Mouse (Mus musculus) cerebellum, postnatal 10 days (tissue): ENCODE data around the gene Marc2.

Source experiments
- DNase-seq, 2 experiments: peaks; one replicate each; pipeline ENCODE4 v3.0.0; 2021; ENCODE audit warnings: mixed read lengths in 2 of 2

Marc2 gene

DNA sequence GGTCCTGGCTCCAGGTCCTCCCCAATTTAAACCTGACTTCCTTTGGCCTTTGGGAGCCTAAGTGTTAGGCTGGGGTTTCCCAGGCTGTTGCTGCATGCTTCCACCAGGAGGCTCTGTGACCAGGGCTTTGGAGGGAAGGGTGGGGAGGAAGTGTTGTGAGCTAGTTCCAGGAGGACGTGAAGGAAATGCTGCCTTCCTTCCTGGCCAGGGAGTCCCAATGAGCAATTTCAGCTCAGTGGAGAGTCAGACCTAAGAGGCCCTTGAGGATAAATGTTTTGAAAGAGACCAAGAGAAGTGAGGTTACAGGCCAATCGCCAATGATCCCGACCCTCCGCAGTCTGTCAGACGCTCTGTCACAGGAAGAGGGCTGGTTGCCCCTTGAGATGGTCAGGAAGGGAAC is 7.1 kb upstream of the Marc2 start:
- peak; percentile 84 to 85 for DNase-seq

- peak; percentile 88 for DNase-seq
Observed at GRCm38 (mm10) chr1:184851741-184852618, 5.7 kb upstream of the Marc2 start.

GRCm38 (mm10) chr1:184851166-184851565 is 4.9 kb upstream of the Marc2 start:
- DNase-seq: no peak

GRCm38 (mm10) chr1:184846973-184847372 is 722 bp upstream of the Marc2 start:
- no peak for DNase-seq

DNA sequence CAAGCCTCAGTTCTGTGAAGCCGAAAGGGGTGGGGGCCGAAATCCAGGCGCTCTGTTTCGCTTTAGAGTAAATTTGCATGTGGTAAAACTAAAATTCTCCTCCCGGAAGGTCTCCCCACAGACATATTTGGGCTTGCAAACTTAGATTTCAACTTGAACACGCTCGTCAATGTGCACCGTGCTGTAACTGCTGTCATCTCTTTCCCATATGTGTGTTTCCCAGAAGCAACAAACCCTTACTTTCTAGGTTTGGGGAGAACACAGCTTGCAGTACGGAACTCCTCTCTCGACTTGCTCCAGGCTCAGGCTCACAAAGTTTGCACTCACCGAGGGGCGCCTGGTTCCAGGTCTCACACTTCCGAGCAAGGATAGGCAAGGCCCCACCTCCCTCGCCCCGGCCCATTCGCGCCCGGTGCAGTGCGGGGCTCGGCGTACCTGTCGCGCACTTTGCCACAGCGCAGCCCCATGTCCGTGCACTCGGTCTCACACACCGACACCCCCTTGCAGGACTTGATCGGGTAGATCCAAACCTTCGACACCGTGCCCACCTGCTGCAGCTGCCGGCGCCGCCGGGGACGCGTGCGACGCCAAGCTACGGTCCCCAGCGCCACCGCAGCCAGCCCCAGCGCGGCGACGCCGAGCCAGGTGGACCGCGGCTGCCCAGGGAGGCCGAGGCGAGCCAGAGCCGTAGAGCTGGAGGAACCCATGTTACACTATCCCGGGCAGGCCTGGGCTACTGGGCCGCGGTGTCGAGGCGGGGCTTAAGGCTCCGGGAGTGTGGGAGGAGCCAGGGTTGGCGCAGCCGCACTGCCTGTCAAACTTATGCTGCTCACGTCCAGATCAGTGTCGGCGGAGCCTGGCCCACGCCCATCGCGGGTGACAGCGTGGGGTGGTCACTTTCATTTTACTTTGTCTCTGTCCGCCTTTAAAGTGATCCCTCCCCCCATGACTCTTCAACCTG is 860 bp downstream of the Marc2 start:
- DNase-seq: peak; percentile 82 to 88

- peak; percentile 36 to 41 for DNase-seq
Observed at GRCm38 (mm10) chr1:184844326-184845066, 1.8 kb downstream of the Marc2 start.

DNA sequence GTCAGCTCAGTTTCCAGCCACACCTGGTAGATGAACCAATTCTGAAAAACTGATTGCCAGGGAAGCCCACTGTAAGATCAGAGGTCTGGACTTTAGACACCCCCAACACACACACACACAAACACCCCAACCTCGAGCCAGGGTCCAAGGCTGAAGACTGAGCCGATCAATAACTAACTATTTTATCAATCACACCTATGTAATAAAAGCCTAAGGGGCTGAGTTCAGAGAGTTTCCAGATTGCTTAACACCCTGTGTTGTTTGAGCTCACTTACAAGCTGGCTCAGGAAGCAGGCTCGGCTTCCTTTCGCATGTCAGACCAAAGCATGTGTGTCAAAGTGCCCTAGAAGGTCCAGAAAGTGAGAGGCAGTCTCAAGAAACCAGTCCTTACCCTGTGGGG is 8.6 kb downstream of the Marc2 start:
- DNase-seq: no peak

- no peak for DNase-seq
Observed at GRCm38 (mm10) chr1:184836350-184836749, 9.9 kb downstream of the Marc2 start.

- no peak for DNase-seq
Observed at GRCm38 (mm10) chr1:184833499-184833898, 12.8 kb downstream of the Marc2 start.

GRCm38 (mm10) chr1:184832211-184832610 is 14.0 kb downstream of the Marc2 start:
- no peak for DNase-seq

GRCm38 (mm10) chr1:184829897-184830296 is 16.4 kb downstream of the Marc2 start:
- DNase-seq: no peak

- DNase-seq: no peak
Observed at GRCm38 (mm10) chr1:184827175-184827701, 19.0 kb downstream of the Marc2 start.

- peak; percentile 65 to 78 for DNase-seq
Observed at GRCm38 (mm10) chr1:184825093-184825492, 21.2 kb downstream of the Marc2 start.

GRCm38 (mm10) chr1:184824439-184824851 is 21.8 kb downstream of the Marc2 start:
- DNase-seq: peak; percentile 95 to 97

GRCm38 (mm10) chr1:184822678-184823077 is 23.6 kb downstream of the Marc2 start:
- peak; percentile 60 to 67 for DNase-seq

- DNase-seq: no peak
Observed at GRCm38 (mm10) chr1:184817768-184818167, 28.5 kb downstream of the Marc2 start.

DNA sequence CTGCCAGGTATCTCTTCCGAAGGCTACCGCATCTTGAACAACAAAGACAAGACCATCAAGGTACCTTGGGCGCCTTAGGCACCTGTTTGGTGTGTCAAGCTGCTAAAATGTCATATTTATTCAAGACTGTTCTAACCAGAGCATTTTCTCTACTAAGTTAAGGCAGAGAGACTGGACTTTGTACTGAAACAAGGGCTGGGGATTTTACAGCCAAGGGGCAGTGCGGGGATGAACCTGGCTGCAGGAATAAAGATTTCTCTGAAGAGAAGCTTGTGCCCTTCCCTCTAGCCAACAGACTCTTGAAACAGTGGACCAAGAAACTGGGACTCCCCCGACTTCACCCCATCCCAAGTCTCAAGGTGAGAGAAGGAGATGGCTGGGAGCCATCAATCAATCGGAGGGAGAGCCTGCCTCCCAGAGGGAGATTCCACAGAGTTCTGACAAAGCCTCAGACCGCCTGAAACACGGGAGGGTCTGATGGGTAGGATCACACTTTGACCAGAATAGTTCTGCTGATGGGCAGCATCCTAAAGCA is 34.5 kb downstream of the Marc2 start:
- DNase-seq: no peak

DNA sequence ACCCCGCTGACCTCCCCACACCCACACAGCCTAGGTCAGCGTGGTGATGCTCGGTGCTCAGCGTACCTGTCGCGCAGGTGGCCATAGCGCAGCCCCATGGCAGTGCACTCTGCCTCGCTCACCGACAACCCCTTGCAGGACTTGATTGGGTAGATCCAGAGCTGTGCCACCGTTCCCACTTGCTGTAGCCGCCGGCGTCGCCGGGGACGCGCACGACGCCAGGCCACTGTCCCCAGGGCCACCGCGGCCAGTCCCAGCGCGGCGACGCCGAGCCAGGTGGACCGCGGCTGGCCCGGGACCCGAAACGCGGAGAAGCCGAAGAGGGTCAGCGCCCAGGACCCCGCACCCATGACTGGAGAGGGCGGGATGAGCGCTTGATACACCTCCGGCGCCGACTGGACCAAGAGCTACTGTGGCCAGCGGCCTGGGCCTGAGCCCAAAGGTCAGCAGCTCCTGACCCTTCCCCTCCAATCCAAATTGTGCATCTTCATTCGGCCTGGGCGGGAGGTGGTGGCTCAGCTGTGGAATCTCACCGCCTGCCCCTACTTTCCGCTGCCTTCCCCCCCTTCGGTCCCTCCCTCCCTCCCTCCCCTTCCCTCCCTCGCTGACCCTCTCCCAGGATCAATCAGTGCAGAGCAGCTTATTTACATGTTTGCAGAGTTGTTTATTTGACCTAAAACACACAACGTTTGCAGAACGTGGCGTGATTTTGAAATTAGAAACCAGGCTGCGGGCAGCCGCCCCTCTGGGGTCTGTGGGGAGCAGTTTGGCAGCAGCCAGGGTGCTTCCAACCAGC is 35.3 kb downstream of the Marc2 start, which contains the start of gene Marc1:
Gene Marc1 (minus strand): TSS at position 534 of the 796 bp plus-strand sequence.
- no peak for DNase-seq

GRCm38 (mm10) chr1:184809578-184810001 is 36.7 kb downstream of the Marc2 start:
- no peak for DNase-seq

DNA sequence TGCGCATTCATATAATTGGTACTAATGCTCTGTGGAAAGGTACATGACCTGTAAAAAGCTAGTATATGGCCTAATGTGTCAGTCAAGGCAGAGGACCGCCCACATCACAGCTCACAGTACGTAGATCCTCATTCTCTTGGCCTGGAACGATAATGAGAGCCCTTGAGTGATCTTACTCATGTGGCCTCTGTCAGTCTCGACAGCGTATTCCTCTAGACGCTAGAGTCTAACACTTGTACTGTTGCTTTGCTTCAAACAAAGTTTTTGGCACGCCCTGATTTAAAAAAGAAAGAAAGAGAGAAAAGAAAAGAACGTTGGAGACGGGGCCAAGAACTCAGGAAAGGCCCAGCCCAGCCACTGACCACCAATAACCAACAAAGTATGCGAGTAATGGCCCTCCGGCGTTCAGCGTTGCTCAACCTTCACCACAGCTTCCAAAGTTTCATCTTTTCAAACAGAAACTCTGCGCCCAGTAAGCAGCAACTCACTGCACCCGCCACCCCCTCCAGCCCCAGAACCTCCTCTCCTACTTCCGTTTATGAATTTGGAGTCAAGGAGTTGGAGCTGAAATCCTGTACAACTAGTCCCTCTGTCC is 37.7 kb downstream of the Marc2 start:
- DNase-seq: no peak
